Mouse (Mus musculus) embryonic stem cell, embryonic (primary cell): Measurements from ENCODE around the gene Akap8l.

Experiments used
- CTCF ChIA-PET, 4 experiments: fragments of 300-600 bp in 2 of 4; fragments of 350-600 bp in 2 of 4; sonication (Branson Sonifier 250); formaldehyde crosslinking; loops; one replicate each; lab custom pipeline; 2022; ENCODE audit warnings: inconsistent platforms in 2 of 4; lab: Charles Lee
- POLR2A ChIA-PET, 4 experiments: fragments of 300-600 bp in 2 of 4; fragments of 350-600 bp in 2 of 4; sonication (Branson Sonifier 250); formaldehyde crosslinking; loops; one replicate each; lab custom pipeline; 2022; ENCODE audit warnings: antibody characterized with exemption in 4 of 4, inconsistent platforms in 1 of 4; lab: Charles Lee

Gene Akap8l

GRCm38 (mm10) chr17:32315560-32315959 is 34.8 kb downstream of the Akap8l start:
- ChIA-PET CTCF (no interaction called here), POLR2A (interaction anchor here in 2 of 4 experiments (1.0 to 11.7 kb wide), 7 partner anchors 8 to 48 kb away, joined by 3 to 130 read pairs (median 6); no protein-coding TSS in a partner anchor)

- POLR2A ChIA-PET: interaction anchor here in 3 of 4 experiments (0.6 to 11.7 kb wide), 11 partner anchors 8 to 649 kb away, joined by 3 to 130 read pairs (median 6); partner anchors contain the start of gene Brd4 (in 2 of the 3)
- CTCF ChIA-PET: no interaction called here
Measured at GRCm38 (mm10) chr17:32313892-32314291, 36.5 kb downstream of the Akap8l start.

- CTCF ChIA-PET: interaction anchor here in 1 of 4 experiments (0.6 kb wide), 1 partner anchor 33 kb away, joined by 4 read pairs; no protein-coding TSS in a partner anchor
- POLR2A ChIA-PET: interaction anchor here in 2 of 4 experiments (1.2 to 11.7 kb wide), 11 partner anchors 8 to 85 kb away, joined by 3 to 130 read pairs (median 7); partner anchors contain the start of genes Akap8 (in 2 of the 2), Akap8l (in 1 of the 2) and Brd4 (in 1 of the 2)
Measured at GRCm38 (mm10) chr17:32312801-32313200, 37.6 kb downstream of the Akap8l start.

- ChIA-PET CTCF (no interaction called here), POLR2A (interaction anchor here in 2 of 4 experiments (0.8 to 4.6 kb wide), 8 partner anchors 10 to 43 kb away, joined by 3 to 37 read pairs (median 4); partner anchors contain the start of genes Akap8 (in 1 of the 2) and Akap8l (in 1 of the 2))
Measured at GRCm38 (mm10) chr17:32307963-32308362, 42.4 kb downstream of the Akap8l start.

- POLR2A ChIA-PET: interaction anchor here in 2 of 4 experiments (1.4 to 9.6 kb wide), 6 partner anchors 7 to 22 kb away, joined by 3 to 137 read pairs (median 40); partner anchors contain the start of genes Akap8 (in 2 of the 2) and Brd4 (in 1 of the 2)
- CTCF ChIA-PET: no interaction called here
Measured at GRCm38 (mm10) chr17:32298125-32298524, 52.3 kb downstream of the Akap8l start.

GRCm38 (mm10) chr17:32295901-32296300 is 54.5 kb downstream of the Akap8l start:
- ChIA-PET POLR2A (interaction anchor here (0.6 to 9.6 kb wide), 55 partner anchors 8 to 1049 kb away, joined by 3 to 137 read pairs (median 4); partner anchors contain the start of genes Brd4 (in 4 of the 4), Akap8 (in 2 of the 4), Akap8l (in 1 of the 4) and Cyp4f17 (in 1 of the 4)), CTCF (interaction anchor here in 3 of 4 experiments (0.5 to 1.2 kb wide), 5 partner anchors 11 to 261 kb away, joined by 3 to 9 read pairs (median 4); partner anchors contain the start of gene Brd4 (in 1 of the 3))

GRCm38 (mm10) chr17:32295160-32295559 is 55.2 kb downstream of the Akap8l start:
- ChIA-PET POLR2A (interaction anchor here (0.6 to 9.6 kb wide), 48 partner anchors 8 to 518 kb away, joined by 3 to 137 read pairs (median 4); partner anchors contain the start of genes Brd4 (in 4 of the 4), Akap8 (in 2 of the 4), Akap8l (in 1 of the 4) and Cyp4f17 (in 1 of the 4)), CTCF (interaction anchor here in 1 of 4 experiments (1.1 to 1.2 kb wide), 2 partner anchors 11 to 222 kb away, joined by 4 read pairs; partner anchors contain the start of gene Brd4)

GRCm38 (mm10) chr17:32285138-32285670 is 65.2 kb downstream of the Akap8l start:
- POLR2A ChIA-PET: interaction anchor here (0.6 to 8.5 kb wide), 45 partner anchors 9 to 1523 kb away, joined by 3 to 137 read pairs (median 4); partner anchors contain the start of genes Akap8 (in 3 of the 4), Akap8l (in 1 of the 4) and Notch3 (in 1 of the 4)
- CTCF ChIA-PET: interaction anchor here in 3 of 4 experiments (0.6 to 1.5 kb wide), 4 partner anchors 11 to 123 kb away, joined by 3 to 5 read pairs (median 4); no protein-coding TSS in a partner anchor

- CTCF ChIA-PET: interaction anchor here in 3 of 4 experiments (0.6 to 1.5 kb wide), 4 partner anchors 11 to 122 kb away, joined by 3 to 5 read pairs (median 4); no protein-coding TSS in a partner anchor
- POLR2A ChIA-PET: interaction anchor here (0.6 to 8.5 kb wide), 59 partner anchors 10 to 1524 kb away, joined by 3 to 137 read pairs (median 4); partner anchors contain the start of genes Akap8 (in 3 of the 4), Akap8l (in 1 of the 4) and Notch3 (in 1 of the 4)
Measured at GRCm38 (mm10) chr17:32284262-32285137, 65.9 kb downstream of the Akap8l start, which contains the start of gene Brd4. TSS of gene Brd4 (minus strand) at chr17:32284722.

- POLR2A ChIA-PET: interaction anchor here (0.7 to 8.5 kb wide), 37 partner anchors 9 to 236 kb away, joined by 3 to 137 read pairs (median 5); partner anchors contain the start of genes Akap8 (in 3 of the 4) and Akap8l (in 1 of the 4)
- CTCF ChIA-PET: interaction anchor here in 1 of 4 experiments (1.3 to 1.5 kb wide), 2 partner anchors 12 to 122 kb away, joined by 4 read pairs; no protein-coding TSS in a partner anchor
Measured at GRCm38 (mm10) chr17:32283771-32284221, 66.6 kb downstream of the Akap8l start.

- ChIA-PET POLR2A (interaction anchor here (0.7 to 8.5 kb wide), 35 partner anchors 8 to 236 kb away, joined by 3 to 137 read pairs (median 5); partner anchors contain the start of genes Akap8 (in 2 of the 4) and Akap8l (in 1 of the 4)), CTCF (interaction anchor here in 2 of 4 experiments (0.6 kb wide), 2 partner anchors 61 to 104 kb away, joined by 5 to 6 read pairs; no protein-coding TSS in a partner anchor)
Measured at GRCm38 (mm10) chr17:32283341-32283740, 67.1 kb downstream of the Akap8l start.

- ChIA-PET POLR2A (interaction anchor here in 3 of 4 experiments (0.5 to 8.5 kb wide), 18 partner anchors 10 to 119 kb away, joined by 3 to 137 read pairs (median 4); partner anchors contain the start of genes Akap8 (in 1 of the 3) and Ephx3 (in 1 of the 3)), CTCF (no interaction called here)
Measured at GRCm38 (mm10) chr17:32281611-32282310, 68.6 kb downstream of the Akap8l start.

GRCm38 (mm10) chr17:32281126-32281525 is 69.3 kb downstream of the Akap8l start:
- ChIA-PET POLR2A (interaction anchor here in 3 of 4 experiments (0.5 to 8.5 kb wide), 13 partner anchors 8 to 118 kb away, joined by 3 to 137 read pairs (median 3); partner anchors contain the start of gene Ephx3 (in 1 of the 3)), CTCF (interaction anchor here in 1 of 4 experiments (0.7 kb wide), 1 partner anchor 16 kb away, joined by 3 read pairs; no protein-coding TSS in a partner anchor)

GRCm38 (mm10) chr17:32280575-32280974 is 69.8 kb downstream of the Akap8l start:
- ChIA-PET POLR2A (interaction anchor here in 3 of 4 experiments (0.7 to 8.5 kb wide), 12 partner anchors 8 to 118 kb away, joined by 3 to 137 read pairs (median 4); partner anchors contain the start of gene Ephx3 (in 1 of the 3)), CTCF (interaction anchor here in 1 of 4 experiments (0.7 kb wide), 1 partner anchor 15 kb away, joined by 3 read pairs; no protein-coding TSS in a partner anchor)

- CTCF ChIA-PET: no interaction called here
- POLR2A ChIA-PET: interaction anchor here in 1 of 4 experiments (0.8 to 1.9 kb wide), 3 partner anchors 9 to 14 kb away, joined by 3 to 10 read pairs (median 5); no protein-coding TSS in a partner anchor
Measured at GRCm38 (mm10) chr17:32277201-32277600, 73.2 kb downstream of the Akap8l start.

- POLR2A ChIA-PET: interaction anchor here (0.6 to 9.6 kb wide), 9 partner anchors 7 to 206 kb away, joined by 3 to 87 read pairs (median 4); partner anchors contain the start of gene Brd4 (in 2 of the 4)
- CTCF ChIA-PET: no interaction called here
Measured at GRCm38 (mm10) chr17:32275568-32275967, 74.8 kb downstream of the Akap8l start.
